Mouse (Mus musculus) 3T3-L1 (cell line): Measurements from ENCODE around the gene Ahsa2.
"Not testable (repeated sequence)": the region's sequence is repeated elsewhere in the genome, so short reads cannot be mapped to it uniquely, and the experiment has no call there.

Experiments used
- DNase-seq: peaks from one replicate; pipeline ENCODE4 v3.0.0-alpha.2; 2015; ENCODE audit warnings: low read depth, low spot score

The Ahsa2 gene

DNA sequence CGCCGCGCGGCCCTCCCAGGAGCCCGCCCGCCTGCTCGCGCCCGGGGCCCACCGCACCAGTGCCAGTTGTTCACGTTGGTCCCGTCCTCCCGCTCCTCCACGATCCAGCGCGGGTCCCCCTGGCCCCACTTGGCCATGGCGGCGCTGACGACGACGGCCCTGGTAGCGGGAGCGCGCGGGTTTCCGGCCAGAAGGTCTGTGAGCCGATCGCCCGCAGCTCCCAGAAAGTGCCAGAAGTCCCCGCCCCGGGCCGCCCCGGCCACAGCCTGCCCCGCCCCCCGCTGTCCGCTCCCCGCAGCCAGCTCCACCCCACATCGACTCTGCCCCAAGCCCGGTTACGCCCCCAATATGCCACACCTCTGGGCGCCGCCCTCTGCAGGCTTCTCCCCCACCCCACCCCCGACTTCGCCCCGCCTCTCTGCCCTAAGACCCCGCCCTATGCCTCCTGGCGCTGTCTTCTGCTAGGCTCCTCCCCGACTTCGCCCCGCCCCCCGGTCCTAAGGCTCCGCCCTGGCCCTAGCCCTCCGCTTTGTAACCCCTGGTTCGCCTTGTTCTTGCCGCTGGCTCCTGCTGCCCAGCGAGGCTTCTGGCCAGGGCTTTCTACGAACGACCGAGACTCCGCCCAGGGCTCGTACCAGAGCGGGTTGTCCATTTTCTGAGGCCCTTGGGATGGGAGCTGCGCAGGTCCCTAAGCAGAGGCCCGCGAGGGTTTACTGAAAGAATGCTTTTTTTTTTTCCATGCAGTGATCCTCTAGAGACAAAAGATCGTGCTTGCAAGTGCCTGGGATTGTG, at the start of gene Ahsa2:
Gene Ahsa2, minus strand, starts transcription at position 313 of the 792 bp plus-strand sequence.
- peak; percentile 94 for DNase-seq

DNA sequence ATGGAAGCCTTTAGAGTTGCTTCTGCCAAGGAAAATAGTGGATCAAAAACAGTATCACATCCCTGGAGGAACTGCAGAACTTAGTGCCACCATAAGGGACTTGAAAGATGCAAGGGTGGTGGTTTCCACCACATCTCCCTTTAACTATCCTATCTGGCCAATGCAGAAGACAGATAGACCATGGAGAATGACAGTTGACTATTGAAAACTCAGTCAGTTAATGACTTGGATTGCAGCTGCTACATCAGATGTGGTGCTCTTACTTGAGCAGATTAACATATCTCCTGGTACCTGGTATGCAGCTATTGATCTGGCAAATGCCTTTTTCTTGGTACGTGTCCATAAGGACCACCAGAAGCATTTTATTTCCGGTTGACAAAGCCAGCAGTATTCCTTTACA, 39.6 kb upstream of the Ahsa2 start:
- DNase-seq, result no peak

DNA sequence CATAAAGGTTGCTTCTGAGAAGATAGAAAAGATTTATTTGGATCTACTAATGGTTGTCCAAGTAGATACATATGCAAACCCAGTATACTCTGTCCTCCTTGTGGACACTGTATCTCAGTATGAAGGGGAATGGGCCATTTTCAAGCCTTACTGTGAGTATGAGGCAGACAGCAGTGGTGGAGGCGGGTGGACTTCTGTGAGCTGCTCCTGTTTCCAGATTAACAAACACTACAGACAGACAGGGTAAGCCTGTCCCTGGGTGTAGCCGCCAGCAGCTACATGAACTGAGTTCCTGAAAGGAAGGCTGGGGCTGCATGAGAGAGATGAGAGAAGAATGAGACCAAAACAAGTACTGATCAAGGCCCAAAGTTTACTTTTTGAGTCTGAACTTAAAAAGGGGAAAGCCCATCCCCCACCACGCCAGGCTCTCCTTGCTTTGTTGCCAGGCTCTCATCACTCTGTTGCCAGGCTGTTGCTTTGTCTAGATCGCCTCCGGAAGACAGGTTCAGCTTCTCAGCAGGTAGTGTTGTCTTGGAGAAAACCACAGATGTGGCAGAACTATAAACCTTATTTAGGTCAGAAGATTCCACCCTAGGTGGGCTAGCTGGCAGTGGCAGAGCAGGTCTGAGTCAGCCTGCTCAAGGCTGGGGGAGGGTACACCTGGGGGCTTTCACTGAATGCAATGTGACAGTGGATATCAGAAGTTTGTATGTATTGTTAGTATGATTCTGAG, 22.8 kb upstream of the Ahsa2 start, which contains the start of gene 1700093K21Rik:
Gene 1700093K21Rik, minus strand, starts transcription at position 683 of the 733 bp plus-strand sequence.
- DNase-seq, result no peak

DNA sequence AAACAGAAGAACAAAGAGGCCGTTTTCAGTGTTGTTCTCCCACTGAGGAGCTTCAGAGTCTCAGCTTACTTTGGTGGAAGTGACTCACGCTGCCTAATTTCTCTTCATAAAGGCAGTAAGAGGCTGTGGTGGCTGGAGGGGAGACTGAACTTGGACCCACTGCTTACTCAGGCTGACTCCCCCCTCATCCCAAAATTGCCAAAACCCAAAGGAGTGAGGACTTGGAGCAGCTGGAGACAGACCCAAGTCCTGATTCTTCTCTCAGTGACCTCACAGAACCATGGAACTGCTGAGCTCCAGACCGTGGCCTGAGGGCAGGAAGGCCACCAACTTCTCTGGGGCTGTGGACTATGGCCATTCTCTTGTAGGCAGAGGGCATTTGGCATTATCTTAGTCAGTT, 21.2 kb upstream of the Ahsa2 start:
- DNase-seq, result no peak

DNA sequence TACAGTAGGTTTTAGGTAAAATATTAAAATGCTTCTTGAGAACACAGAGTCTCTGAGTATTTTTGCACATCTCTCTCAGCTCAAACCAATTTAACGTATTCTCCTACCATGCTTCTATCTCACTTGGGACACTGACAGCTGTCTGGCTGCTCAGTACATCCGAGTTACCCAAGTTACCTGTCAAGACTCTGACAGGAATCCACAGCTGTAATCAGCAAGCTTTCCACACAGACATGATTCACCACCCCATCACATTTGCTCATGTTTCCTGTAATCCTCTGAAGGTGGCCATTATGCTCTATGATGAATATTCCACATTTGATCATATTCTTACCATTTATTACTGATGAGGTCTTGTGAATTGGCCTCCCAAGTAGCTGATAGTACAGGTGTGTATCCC, 17.5 kb upstream of the Ahsa2 start:
- DNase-seq, result no peak

DNA sequence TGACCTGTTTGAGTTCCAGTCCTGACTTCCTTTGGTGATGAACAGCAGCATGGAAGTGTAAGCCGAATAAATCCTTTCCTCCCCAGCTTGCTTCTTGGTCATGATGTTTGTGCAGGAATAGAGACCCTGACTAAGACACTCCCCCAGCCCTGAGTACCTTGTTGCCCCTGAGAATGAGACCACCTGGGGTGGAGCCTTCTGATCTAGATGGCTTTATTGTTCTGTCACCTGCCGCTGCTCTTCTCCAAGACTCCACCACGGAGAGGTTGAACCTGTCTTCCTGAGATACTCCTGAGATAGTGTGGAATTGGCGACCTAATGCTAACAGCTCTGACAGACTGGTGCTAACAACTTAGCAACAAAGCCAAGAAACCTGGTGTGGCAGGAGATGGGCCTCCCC, 17.0 kb upstream of the Ahsa2 start:
- DNase-seq, result not testable (repeated sequence)

DNA sequence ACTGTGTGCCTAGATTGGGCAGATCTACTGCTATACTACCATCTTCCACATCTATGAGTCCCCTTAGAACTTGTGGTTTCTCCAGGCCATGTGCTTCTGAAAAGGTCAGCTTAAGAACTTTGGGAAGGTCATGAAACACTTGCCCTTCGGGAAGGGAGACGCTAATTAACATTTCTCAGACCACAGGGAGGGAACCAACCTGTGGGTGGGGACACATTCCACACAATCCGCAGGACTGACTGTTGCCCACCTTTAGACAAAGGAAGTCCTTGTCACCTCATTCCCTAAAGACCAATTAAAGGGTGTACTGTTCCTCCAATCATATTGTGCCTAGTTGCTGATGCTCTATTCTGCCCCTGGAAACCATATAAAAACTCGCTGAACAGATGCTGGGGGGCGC, 7.0 kb upstream of the Ahsa2 start:
- not testable (repeated sequence) for DNase-seq

DNA sequence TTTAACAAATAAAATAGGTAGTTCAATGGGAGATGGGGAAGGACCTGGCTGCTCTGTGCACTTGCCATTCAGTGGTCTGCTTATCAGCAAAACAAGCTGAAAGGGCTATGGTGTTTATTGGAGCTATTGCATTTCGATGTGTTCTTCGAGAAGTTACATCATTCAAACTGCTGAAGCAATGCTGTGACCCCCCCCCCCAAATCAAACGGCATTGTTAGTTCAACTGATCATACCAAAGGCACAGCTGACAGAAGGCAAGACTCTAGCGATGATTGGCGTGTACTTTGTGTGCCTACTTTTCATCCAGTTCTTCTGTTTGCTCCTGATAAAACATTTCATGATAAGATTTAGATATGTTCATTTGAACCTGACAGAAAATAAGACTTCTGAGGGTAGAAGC, 779 bp upstream of the Ahsa2 start:
- DNase-seq, result no peak

DNA sequence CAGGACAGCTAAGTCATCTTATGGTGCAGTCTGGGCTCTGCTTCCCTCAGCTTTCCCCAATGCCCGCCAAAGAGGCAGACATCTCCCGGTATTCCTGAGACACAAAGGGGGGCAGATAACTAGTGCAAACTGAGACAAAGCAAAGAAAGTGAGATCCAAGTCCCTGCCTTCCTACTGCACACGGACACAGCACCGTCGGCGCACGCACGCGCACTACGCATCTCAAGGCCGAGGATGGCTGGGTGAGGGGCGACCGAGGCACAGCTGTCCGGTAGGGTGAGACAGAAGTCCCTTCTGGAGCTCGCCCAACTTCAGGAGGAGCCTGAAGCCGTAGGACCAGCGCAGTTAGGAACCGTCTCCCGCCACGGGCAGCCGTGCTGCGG, 504 bp downstream of the Ahsa2 start:
- peak; percentile 79 for DNase-seq

DNA sequence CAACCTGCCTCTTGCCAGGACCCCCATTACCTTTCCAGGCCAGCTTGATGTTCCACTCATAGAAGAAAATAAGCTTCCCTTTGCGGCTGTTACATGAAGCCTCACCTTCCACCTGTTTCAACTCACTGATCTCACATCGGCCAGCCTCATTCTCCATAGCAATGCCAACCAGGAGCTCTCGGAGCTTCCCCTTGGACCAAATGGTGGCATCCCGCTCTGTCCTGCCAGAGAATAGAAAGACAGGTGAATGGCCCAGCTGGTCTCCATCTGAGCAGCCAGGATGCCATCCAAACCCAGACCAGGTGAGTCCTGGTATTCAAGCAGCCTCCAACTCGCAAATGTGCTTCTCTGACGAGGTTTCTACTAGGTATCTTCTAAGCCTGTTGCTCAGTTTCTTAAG, 1.2 kb downstream of the Ahsa2 start:
- DNase-seq, result no peak

DNA sequence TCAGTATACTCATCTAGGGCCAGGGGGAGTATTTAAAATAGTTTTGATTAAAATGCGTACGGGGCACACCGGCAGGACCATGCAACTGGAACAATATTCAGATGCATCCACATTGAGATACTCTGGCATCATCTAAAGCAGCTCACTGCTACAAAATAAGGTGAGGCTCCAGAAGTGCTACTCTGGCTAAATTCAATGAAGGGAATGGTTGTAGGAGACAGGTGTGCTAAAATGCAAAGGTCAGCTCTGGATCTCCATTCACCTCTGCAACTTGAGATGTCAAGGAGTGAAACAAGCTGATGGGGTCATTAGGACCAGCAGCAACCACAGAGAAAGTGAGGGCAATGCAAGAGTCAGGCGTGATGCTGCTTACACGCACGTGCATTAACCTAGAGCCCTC, 2.6 kb downstream of the Ahsa2 start:
- no peak for DNase-seq

DNA sequence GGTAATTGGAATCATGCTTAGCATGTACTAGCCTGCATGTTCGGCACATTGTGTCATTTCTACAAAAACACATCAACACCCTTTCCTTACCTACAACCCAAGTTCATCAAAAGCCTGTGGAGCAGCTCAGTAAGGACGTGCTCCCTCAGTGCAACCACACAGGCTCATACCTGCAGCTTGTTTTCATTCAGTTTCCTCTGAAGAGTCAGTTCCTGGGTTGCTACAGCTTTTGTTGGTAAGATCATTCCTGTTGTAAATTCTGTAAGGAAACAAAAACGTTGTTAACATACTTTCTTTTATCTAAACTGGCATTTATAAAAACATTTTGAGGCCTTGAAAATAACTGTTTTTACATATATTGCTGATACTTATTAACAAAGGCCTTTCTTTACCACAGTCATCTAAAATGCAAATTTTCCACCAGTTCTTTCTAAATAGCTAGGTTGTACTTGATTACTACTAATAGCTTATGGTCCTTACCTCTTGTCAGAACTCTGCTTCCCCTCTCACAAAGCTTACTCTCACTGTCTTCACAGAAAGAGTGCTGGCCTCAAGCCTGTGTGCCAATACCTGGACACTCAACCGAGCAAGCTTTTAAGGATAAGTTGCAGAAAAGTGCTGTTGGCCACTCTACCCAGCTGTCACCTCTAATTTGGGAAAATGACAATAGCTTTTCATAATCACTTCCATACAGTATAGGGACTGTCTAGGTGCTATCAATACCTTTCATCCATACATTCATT, 5.6 kb downstream of the Ahsa2 start:
- DNase-seq, result no peak

DNA sequence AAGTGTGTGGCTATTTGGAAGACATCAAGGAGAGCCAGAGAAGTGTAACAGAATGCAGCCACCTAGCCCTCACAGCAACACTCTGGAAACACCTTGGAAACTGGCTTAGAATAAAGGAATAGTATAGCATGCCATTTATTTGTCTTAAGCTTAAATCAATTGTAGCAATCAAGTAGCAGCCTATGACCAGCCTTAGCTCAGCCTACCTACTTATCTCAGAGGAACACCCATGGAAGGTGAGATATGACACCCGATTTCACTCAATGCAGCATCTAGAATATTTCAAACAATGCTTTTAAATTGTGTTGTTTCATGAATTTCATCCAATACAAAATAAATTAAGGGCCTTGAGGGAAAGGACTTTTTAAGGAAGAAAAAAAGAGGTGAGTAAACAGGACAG, 7.9 kb downstream of the Ahsa2 start:
- DNase-seq, result no peak

DNA sequence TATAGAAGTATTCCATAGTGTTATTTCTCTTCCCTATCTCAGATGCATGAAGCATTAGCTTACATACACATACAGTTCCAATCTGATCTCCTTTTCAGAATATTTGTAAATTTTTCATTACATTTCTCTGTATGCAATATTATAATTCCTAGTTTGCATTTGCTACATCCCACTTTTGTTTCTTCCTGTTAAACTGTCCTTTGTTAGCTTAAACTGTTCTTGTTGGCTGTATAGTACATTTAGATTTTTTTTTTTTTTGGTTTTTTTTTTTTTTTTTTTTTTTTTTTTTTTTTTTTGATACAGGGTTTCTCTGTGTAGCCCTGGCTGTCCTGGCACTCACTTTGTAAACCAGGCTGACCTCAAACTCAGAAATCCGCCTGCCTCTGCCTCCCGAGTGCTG, 32.0 kb downstream of the Ahsa2 start:
- DNase-seq, result not testable (repeated sequence)
